Mouse (Mus musculus) heart, embryonic 10.5 days (tissue): Measurements from ENCODE around the gene Adamts12. TPM values are rescaled to one million over a fixed set of nuclear protein-coding genes. Genes with fewer than 3 reads are reported as not detected.

ENCODE experiments used
- DNase-seq: peaks from one replicate; pipeline ENCODE4 v3.0.0-alpha.2; 2017; ENCODE audit warnings: low spot score
- H3K27ac ChIP-seq: fragments of 300-500 bp; sonication (generic); 2 replicates; pipeline ENCODE4 v1.5.1; 2016; ENCODE audit warnings: mild to moderate bottlenecking
- H3K27me3 ChIP-seq: fragments of 300-500 bp; sonication (generic); 2 replicates; pipeline ENCODE4 v1.6.1; 2016; ENCODE audit warnings: mild to moderate bottlenecking; ENCODE audit not compliant: poor library complexity, insufficient read depth, severe bottlenecking
- H3K36me3 ChIP-seq: fragments of 300-500 bp; sonication (generic); 2 replicates; pipeline ENCODE4 v1.6.1; 2016; ENCODE audit warnings: mild to moderate bottlenecking, moderate library complexity
- H3K4me1 ChIP-seq: fragments of 300-500 bp; sonication (generic); 2 replicates; pipeline ENCODE4 v1.6.1; 2016; ENCODE audit warnings: mild to moderate bottlenecking
- H3K4me3 ChIP-seq: fragments of 300-500 bp; sonication (generic); 2 replicates; pipeline ENCODE4 v1.5.1; 2016; ENCODE audit warnings: mild to moderate bottlenecking, moderate library complexity
- H3K9me3 ChIP-seq: fragments of 300-500 bp; sonication (generic); 2 replicates; pipeline ENCODE4 v1.6.1; 2016; ENCODE audit warnings: mild to moderate bottlenecking, moderate library complexity
- WGBS: fragments of 180-500 bp; shearing (Covaris S2); methylation state at CpG from one replicate; pipeline ENCODE4 v1.1.7; 2016; 5-methylcytosine and 5-hydroxymethylcytosine counted together
- polyA plus RNA-seq: library from polyadenylated mRNA; unstranded; fragments of >200 nt; fragmentation: Nextera tagmentation; extraction: Ambion mirVana; gene quantifications from 2 replicates; pipeline ENCODE4 v1.2.1, GENCODE M21; 2016

The Adamts12 gene
- polyA plus RNA-seq, 1 experiment from 2014 or later, result 2.1 TPM

GRCm38 (mm10) chr15:11295016-11295415 is 230.4 kb downstream of the Adamts12 start:
- Histone ChIP-seq H3K4me1 (no peaks in the 10 kb centered on the region), H3K36me3 (no peaks in the 10 kb centered on the region), H3K4me3 (no peak overlapping the region), H3K27ac (no peak overlapping the region), H3K27me3 (no peaks in the 10 kb centered on the region), H3K9me3 (no peaks in the 10 kb centered on the region)
- WGBS, result 70% methylated on average over 6 of the region's 6 CpGs
- no peak for DNase-seq

- WGBS, result 82% methylated on average over 4 of the region's 4 CpGs
- no peaks in the 10 kb centered on the region for H3K9me3 ChIP-seq
- H3K27ac ChIP-seq, result no peak overlapping the region
- no peaks in the 10 kb centered on the region for H3K36me3 ChIP-seq
- no peaks in the 10 kb centered on the region for H3K4me1 ChIP-seq
- H3K4me3 ChIP-seq, result no peak overlapping the region
- H3K27me3 ChIP-seq, result no peaks in the 10 kb centered on the region
- DNase-seq, result no peak
These were observed 233.4 kb downstream of the Adamts12 start for GRCm38 (mm10) chr15:11297960-11298359.

- H3K9me3 ChIP-seq, result no peaks in the 10 kb centered on the region
- H3K4me1 ChIP-seq, result no peaks in the 10 kb centered on the region
- H3K36me3 ChIP-seq, result no peaks in the 10 kb centered on the region
- 24% methylated on average over 3 of the region's 3 CpGs for WGBS
- H3K27ac ChIP-seq, result no peak overlapping the region
- no peak for DNase-seq
- H3K4me3 ChIP-seq, result no peak overlapping the region
- H3K27me3 ChIP-seq, result no peaks in the 10 kb centered on the region
These were observed 252.5 kb downstream of the Adamts12 start for GRCm38 (mm10) chr15:11317077-11317476.

GRCm38 (mm10) chr15:11320481-11320880 is 255.9 kb downstream of the Adamts12 start:
- Histone ChIP-seq H3K27ac (no peak overlapping the region), H3K36me3 (no peaks in the 10 kb centered on the region), H3K9me3 (no peaks in the 10 kb centered on the region), H3K27me3 (no peaks in the 10 kb centered on the region), H3K4me3 (no peak overlapping the region), H3K4me1 (no peaks in the 10 kb centered on the region)
- DNase-seq, result peak; percentile 75
- WGBS, result 29% methylated on average over 8 of the region's 8 CpGs

GRCm38 (mm10) chr15:11339467-11340180 is 275.0 kb downstream of the Adamts12 start:
- Histone ChIP-seq H3K36me3 (no peaks in the 10 kb centered on the region), H3K4me3 (no peak overlapping the region), H3K9me3 (no peaks in the 10 kb centered on the region), H3K27me3 (no peaks in the 10 kb centered on the region), H3K27ac (no peak overlapping the region), H3K4me1 (no peaks in the 10 kb centered on the region)
- WGBS, result 81% methylated on average over 7 of the region's 7 CpGs
- no peak for DNase-seq

GRCm38 (mm10) chr15:11355865-11356264 is 291.3 kb downstream of the Adamts12 start:
- no peaks in the 10 kb centered on the region for H3K9me3 ChIP-seq

GRCm38 (mm10) chr15:11357501-11357900 is 292.9 kb downstream of the Adamts12 start:
- no peak for DNase-seq
- Histone ChIP-seq H3K4me3 (no peak overlapping the region), H3K27ac (no peak overlapping the region), H3K36me3 (no peaks in the 10 kb centered on the region), H3K4me1 (no peaks in the 10 kb centered on the region), H3K9me3 (no peaks in the 10 kb centered on the region), H3K27me3 (no peaks in the 10 kb centered on the region)
- 100% methylated on average over 2 of the region's 2 CpGs for WGBS

More at GRCm38 (mm10) chr15:11355865-11356264, 291.3 kb downstream of the Adamts12 start:
- WGBS, result 71% methylated on average over 3 of the region's 3 CpGs
- DNase-seq, result peak; percentile 48
- H3K27ac ChIP-seq, result no peak overlapping the region
- no peaks in the 10 kb centered on the region for H3K4me1 ChIP-seq
- no peaks in the 10 kb centered on the region for H3K36me3 ChIP-seq
- no peaks in the 10 kb centered on the region for H3K27me3 ChIP-seq
- no peak overlapping the region for H3K4me3 ChIP-seq

- Histone ChIP-seq H3K9me3 (no peaks in the 10 kb centered on the region), H3K27me3 (no peaks in the 10 kb centered on the region), H3K27ac (no peak overlapping the region), H3K36me3 (no peaks in the 10 kb centered on the region), H3K4me3 (no peak overlapping the region), H3K4me1 (no peaks in the 10 kb centered on the region)
- DNase-seq, result peak; percentile 52
- WGBS, result 72% methylated on average over 1 of the region's 1 CpGs
These were observed 296.3 kb downstream of the Adamts12 start for GRCm38 (mm10) chr15:11360888-11361287.

GRCm38 (mm10) chr15:11361824-11362223 is 297.2 kb downstream of the Adamts12 start:
- WGBS, result 81% methylated on average over 5 of the region's 5 CpGs
- no peaks in the 10 kb centered on the region for H3K4me1 ChIP-seq
- peak; percentile 1 for DNase-seq
- no peaks in the 10 kb centered on the region for H3K9me3 ChIP-seq
- no peak overlapping the region for H3K27ac ChIP-seq
- H3K36me3 ChIP-seq, result no peaks in the 10 kb centered on the region
- H3K27me3 ChIP-seq, result no peaks in the 10 kb centered on the region
- H3K4me3 ChIP-seq, result no peak overlapping the region

- 23% methylated on average over 2 of the region's 2 CpGs for WGBS
- no peaks in the 10 kb centered on the region for H3K4me1 ChIP-seq
- H3K36me3 ChIP-seq, result no peaks in the 10 kb centered on the region
- no peaks in the 10 kb centered on the region for H3K27me3 ChIP-seq
- no peak overlapping the region for H3K4me3 ChIP-seq
- H3K27ac ChIP-seq, result no peak overlapping the region
- peak; percentile 45 for DNase-seq
- H3K9me3 ChIP-seq, result no peaks in the 10 kb centered on the region
These were observed 299.5 kb downstream of the Adamts12 start for GRCm38 (mm10) chr15:11364112-11364511.

- Histone ChIP-seq H3K36me3 (no peaks in the 10 kb centered on the region), H3K9me3 (no peaks in the 10 kb centered on the region), H3K27me3 (no peaks in the 10 kb centered on the region), H3K4me3 (no peak overlapping the region), H3K27ac (no peak overlapping the region), H3K4me1 (no peaks in the 10 kb centered on the region)
- 89% methylated on average over 1 of the region's 1 CpGs for WGBS
- DNase-seq, result no peak
These were observed 300.2 kb downstream of the Adamts12 start for GRCm38 (mm10) chr15:11364795-11365194.

GRCm38 (mm10) chr15:11369572-11369971 is 305.0 kb downstream of the Adamts12 start:
- Histone ChIP-seq H3K9me3 (no peaks in the 10 kb centered on the region), H3K27ac (no peak overlapping the region), H3K4me3 (no peak overlapping the region), H3K4me1 (no peaks in the 10 kb centered on the region), H3K27me3 (no peaks in the 10 kb centered on the region), H3K36me3 (no peaks in the 10 kb centered on the region)
- WGBS, result 86% methylated on average over 3 of the region's 3 CpGs
- no peak for DNase-seq

GRCm38 (mm10) chr15:11370477-11371085 is 306.0 kb downstream of the Adamts12 start:
- Histone ChIP-seq H3K4me1 (no peaks in the 10 kb centered on the region), H3K27ac (no peak overlapping the region), H3K27me3 (no peaks in the 10 kb centered on the region), H3K9me3 (no peaks in the 10 kb centered on the region), H3K36me3 (no peaks in the 10 kb centered on the region), H3K4me3 (no peak overlapping the region)
- peak; percentile 30 for DNase-seq
- 74% methylated on average over 7 of the region's 7 CpGs for WGBS
